Mouse (Mus musculus) heart, embryonic 12.5 days (tissue): Measurements from ENCODE around the gene Olfr994. TPM values are rescaled to one million over a fixed set of nuclear protein-coding genes. Genes with fewer than 3 reads are reported as not detected.

Experiments used
- ATAC-seq: fragments of 200-750 bp; cut with Nextera tagmentation; 2 replicates; pipeline ENCODE4 v1.8.0; 2017; ENCODE audit warnings: moderate TSS enrichment, moderate library complexity; ENCODE audit not compliant: insufficient number of reproducible peaks, low FRiP score
- H3K27ac ChIP-seq: fragments of 300-500 bp; sonication (generic); 2 replicates; pipeline ENCODE4 v1.5.1; 2016; ENCODE audit warnings: mild to moderate bottlenecking, moderate library complexity; ENCODE audit not compliant: poor library complexity, severe bottlenecking
- H3K27me3 ChIP-seq: fragments of 300-500 bp; sonication (generic); replicated peaks from 2 replicates; pipeline ENCODE4 v1.6.1; 2016; ENCODE audit warnings: mild to moderate bottlenecking, moderate library complexity
- H3K36me3 ChIP-seq: fragments of 300-500 bp; sonication (generic); 2 replicates; pipeline ENCODE4 v1.6.1; 2016; ENCODE audit warnings: mild to moderate bottlenecking, moderate library complexity
- H3K4me1 ChIP-seq: fragments of 300-500 bp; sonication (generic); replicated peaks from 2 replicates; pipeline ENCODE4 v1.6.1; 2016; ENCODE audit warnings: mild to moderate bottlenecking
- H3K4me2 ChIP-seq: fragments of 300-500 bp; sonication (generic); 2 replicates; pipeline ENCODE4 v1.6.1; 2016; ENCODE audit warnings: mild to moderate bottlenecking, moderate library complexity
- H3K4me3 ChIP-seq: fragments of 300-500 bp; sonication (generic); 2 replicates; pipeline ENCODE4 v1.5.1; 2016; ENCODE audit warnings: mild to moderate bottlenecking
- H3K9ac ChIP-seq: fragments of 300-500 bp; sonication (generic); 2 replicates; pipeline ENCODE4 v1.6.1; 2016; ENCODE audit warnings: mild to moderate bottlenecking, moderate library complexity
- H3K9me3 ChIP-seq: fragments of 300-500 bp; sonication (generic); replicated peaks from 2 replicates; pipeline ENCODE4 v1.6.1; 2016; ENCODE audit warnings: mild to moderate bottlenecking, moderate library complexity
- WGBS: fragments of 180-500 bp; shearing (Covaris S2); methylation state at CpG from one replicate; pipeline ENCODE4 v1.1.7; 2016; 5-methylcytosine and 5-hydroxymethylcytosine counted together
- polyA plus RNA-seq: library from polyadenylated mRNA; unstranded; fragments of >200 nt; fragmentation: Nextera tagmentation; extraction: Ambion mirVana; gene quantifications from 2 replicates; pipeline ENCODE4 v1.2.1, GENCODE M21; 2016

The Olfr994 gene
- polyA plus RNA-seq, result not detected in 2 replicates

DNA sequence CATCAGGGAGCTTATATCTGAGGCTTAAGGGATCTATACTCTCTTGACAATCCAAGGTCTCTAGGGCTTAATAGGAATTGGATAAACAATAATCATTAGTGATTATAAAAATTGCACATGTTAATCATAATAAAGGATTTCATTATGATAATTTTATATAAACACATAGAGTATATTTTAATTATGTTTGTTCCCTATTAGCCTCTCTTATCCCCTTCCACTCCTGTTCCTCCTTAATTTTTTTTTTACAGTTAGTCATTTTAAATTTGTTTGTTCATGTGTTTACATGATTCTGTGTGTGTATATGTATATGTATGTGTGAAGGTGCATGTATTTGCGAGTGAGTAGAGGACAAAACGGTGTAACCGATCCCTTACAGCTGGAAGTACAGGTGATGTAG lies at the start of gene Olfr994:
Gene Olfr994 (minus strand): TSS at position 101 of the 400 bp plus-strand sequence.
- Histone ChIP-seq H3K4me3 (no peak within 1 kb of the TSS), H3K9ac (no peak within 1 kb of the TSS), H3K4me1 (no peaks in the 10 kb centered on the region), H3K27me3 (no peaks in the 10 kb centered on the region), H3K27ac (no peak within 1 kb of the TSS), H3K9me3 (no peaks in the 10 kb centered on the region), H3K4me2 (no peak within 1 kb of the TSS), H3K36me3 (no peaks in the 10 kb centered on the region)
- no peak for ATAC-seq
- WGBS, result 84% methylated on average over 3 of the region's 3 CpGs

DNA sequence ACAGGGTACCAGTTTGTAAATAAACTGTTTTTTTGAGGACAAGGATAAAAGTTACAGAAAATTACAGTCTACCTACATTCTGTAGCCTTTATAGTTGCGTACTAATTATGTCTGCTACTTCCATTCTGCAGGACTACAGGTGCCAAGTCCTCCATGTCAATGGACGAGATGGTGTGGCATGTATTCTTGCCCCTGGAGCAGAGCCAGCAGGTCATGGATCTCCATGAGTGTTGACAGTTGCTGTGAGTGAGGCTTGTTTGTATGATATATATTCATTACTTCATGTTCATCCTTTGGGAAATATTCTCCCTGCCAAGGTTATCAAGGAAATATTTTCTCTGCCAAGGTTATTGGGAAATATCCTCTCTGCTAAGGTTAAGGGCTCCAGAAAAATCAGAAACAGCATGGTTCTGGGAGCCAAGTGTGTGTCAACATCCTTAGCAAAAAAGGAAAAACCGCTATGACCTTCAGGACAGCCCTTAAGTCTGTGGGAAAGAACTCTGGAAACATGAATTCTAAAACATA lies 30.6 kb upstream of the Olfr994 start:
- no peaks in the 10 kb centered on the region for H3K4me1 ChIP-seq
- H3K9me3 ChIP-seq, result peaks cover 6% of the 10 kb centered on the region; the same call in 1 of the 2 replicates
- no peaks in the 10 kb centered on the region for H3K27me3 ChIP-seq
- H3K4me3 ChIP-seq, result no peak overlapping the region
- no peak overlapping the region for H3K4me2 ChIP-seq
- H3K9ac ChIP-seq, result no peak overlapping the region
- H3K27ac ChIP-seq, result no peak overlapping the region
- no peak for ATAC-seq
- 72% methylated on average over 3 of the region's 3 CpGs for WGBS
- no peaks in the 10 kb centered on the region for H3K36me3 ChIP-seq

DNA sequence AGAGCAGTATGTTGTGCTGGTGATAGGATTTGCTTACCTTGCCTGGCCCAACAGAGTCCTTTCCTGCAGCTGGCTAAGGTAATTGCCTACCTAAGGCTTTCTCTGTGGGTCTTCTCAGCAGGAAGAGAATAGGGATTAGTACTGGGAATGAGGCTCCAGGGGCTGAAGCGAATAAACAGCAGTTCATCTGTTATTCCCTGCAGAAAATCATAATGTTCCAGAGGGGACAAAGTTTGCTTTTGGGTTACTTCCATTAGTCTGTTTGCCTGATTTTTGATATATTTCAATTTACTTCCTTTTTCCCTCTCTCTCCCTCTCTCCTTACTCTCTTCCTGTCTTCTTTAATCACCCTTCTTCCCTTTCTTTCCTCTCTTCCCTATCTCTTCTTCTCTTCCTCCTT lies 7.3 kb upstream of the Olfr994 start, which contains the start of gene Olfr995:
Gene Olfr995 (minus strand): TSS at position 101 of the 400 bp plus-strand sequence.
- Histone ChIP-seq H3K9ac (no peak within 1 kb of the TSS), H3K9me3 (no peaks in the 10 kb centered on the region), H3K27ac (no peak within 1 kb of the TSS), H3K4me3 (no peak within 1 kb of the TSS), H3K4me1 (no peaks in the 10 kb centered on the region), H3K36me3 (no peaks in the 10 kb centered on the region), H3K4me2 (no peak within 1 kb of the TSS), H3K27me3 (no peaks in the 10 kb centered on the region)
- no peak for ATAC-seq
- 9% methylated on average over 1 of the region's 1 CpGs for WGBS

DNA sequence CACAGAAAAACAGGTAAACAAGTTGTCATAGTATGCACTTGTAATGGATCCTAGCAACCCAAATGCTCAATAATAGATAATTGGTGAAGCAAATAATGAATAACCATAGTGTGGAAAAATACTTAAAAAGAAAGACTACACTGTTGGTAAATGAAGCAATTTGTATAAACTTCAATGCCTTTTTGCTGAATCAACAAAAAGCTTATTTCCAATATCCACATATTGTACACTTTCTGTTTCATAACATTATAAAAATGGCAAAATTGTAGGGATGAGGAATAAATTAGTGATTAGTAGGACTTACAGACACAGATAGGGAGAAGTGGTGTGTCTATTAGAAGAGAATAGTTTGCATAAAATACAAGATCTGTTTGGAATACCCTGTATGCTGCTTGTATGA lies 6.3 kb upstream of the Olfr994 start:
- no peaks in the 10 kb centered on the region for H3K27me3 ChIP-seq
- H3K9me3 ChIP-seq, result no peaks in the 10 kb centered on the region
- no peaks in the 10 kb centered on the region for H3K4me1 ChIP-seq
- H3K9ac ChIP-seq, result no peak overlapping the region
- no peaks in the 10 kb centered on the region for H3K36me3 ChIP-seq
- no peak overlapping the region for H3K27ac ChIP-seq
- no peak for ATAC-seq
- H3K4me3 ChIP-seq, result no peak overlapping the region
- no peak overlapping the region for H3K4me2 ChIP-seq

DNA sequence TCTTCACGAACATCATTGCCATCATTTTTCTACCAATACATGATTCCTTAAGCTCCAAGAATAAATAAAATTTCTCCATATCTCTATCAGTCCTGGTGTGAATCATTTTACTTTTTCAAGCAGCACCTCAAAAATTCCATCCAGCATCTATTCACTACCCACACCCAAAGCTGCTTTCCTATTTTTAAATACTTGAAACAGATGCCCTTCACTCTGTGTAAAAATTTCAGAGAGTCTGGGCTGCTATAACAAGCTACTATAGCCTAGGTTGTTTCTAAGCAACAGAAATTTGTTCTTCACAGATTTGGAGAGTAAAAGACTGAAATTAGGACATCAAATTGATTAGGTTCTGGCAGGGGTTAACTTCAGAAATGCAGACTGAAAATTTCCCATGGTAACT lies 10.4 kb downstream of the Olfr994 start:
- WGBS, result 81% methylated on average over 1 of the region's 1 CpGs
- no peaks in the 10 kb centered on the region for H3K9me3 ChIP-seq
- H3K4me3 ChIP-seq, result no peak overlapping the region
- H3K27me3 ChIP-seq, result no peaks in the 10 kb centered on the region
- no peak overlapping the region for H3K4me2 ChIP-seq
- H3K36me3 ChIP-seq, result no peaks in the 10 kb centered on the region
- H3K4me1 ChIP-seq, result no peaks in the 10 kb centered on the region
- ATAC-seq, result no peak
- H3K27ac ChIP-seq, result no peak overlapping the region
- no peak overlapping the region for H3K9ac ChIP-seq

DNA sequence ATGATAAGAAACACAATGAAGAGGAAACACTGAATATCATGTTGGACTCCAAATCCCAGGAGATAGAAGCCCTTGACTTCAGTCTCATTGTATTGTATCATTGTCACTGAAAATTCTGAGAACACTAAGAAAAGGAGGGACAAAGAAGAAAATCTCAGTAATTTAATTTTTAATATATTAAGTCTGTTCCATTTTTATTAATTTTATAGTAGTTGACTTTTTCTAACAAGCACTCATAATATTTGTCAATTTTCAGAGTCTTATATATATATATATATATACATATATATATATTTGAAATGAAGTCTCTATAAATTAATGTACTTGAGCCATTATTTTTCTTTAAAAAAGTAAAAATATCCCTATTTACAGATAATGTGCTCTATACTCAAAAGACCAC lies 21.5 kb downstream of the Olfr994 start, which contains the start of gene Olfr993:
Gene Olfr993 (minus strand): TSS at position 101 of the 400 bp plus-strand sequence.
- Histone ChIP-seq H3K27ac (no peak within 1 kb of the TSS), H3K27me3 (no peaks in the 10 kb centered on the region), H3K9me3 (no peaks in the 10 kb centered on the region), H3K4me2 (no peak within 1 kb of the TSS), H3K9ac (no peak within 1 kb of the TSS), H3K4me1 (no peaks in the 10 kb centered on the region), H3K36me3 (no peaks in the 10 kb centered on the region), H3K4me3 (no peak within 1 kb of the TSS)
- ATAC-seq, result no peak

DNA sequence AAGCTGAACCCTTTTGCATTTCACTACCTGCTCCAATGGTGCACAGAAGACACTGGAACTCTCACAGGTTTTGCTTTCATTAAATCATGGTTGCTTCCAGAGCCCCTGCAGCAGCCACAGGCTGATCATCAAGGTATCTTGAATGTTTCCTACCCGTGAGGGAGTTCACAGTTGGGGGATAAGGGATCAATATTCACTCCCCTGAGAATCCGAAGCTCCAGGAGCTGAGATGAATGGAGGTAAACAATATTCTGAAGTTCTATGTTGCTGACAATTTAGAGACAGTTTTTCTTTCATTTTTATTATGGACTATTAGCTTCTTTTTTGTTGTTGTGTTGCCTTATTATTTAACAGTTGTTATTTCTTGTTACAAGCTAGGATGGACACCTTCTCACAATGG lies 26.9 kb downstream of the Olfr994 start, which contains the start of gene Olfr992:
Gene Olfr992 (minus strand): TSS at position 101 of the 400 bp plus-strand sequence.
- H3K9ac ChIP-seq, result no peak within 1 kb of the TSS
- H3K27ac ChIP-seq, result no peak within 1 kb of the TSS
- no peak within 1 kb of the TSS for H3K4me3 ChIP-seq
- no peaks in the 10 kb centered on the region for H3K4me1 ChIP-seq
- ATAC-seq, result no peak
- no peaks in the 10 kb centered on the region for H3K36me3 ChIP-seq
- 43% methylated on average over 2 of the region's 2 CpGs for WGBS
- no peaks in the 10 kb centered on the region for H3K9me3 ChIP-seq
- no peaks in the 10 kb centered on the region for H3K27me3 ChIP-seq
- no peak within 1 kb of the TSS for H3K4me2 ChIP-seq

Other genes with a start within 250 kb of the Olfr994 start
- 0.18 and 0.22 TPM in 2 replicates for gene Lrrc55, start 239.3 kb downstream of the Olfr994 start, polyA plus RNA-seq
- not detected in 2 replicates for gene Olfr987, start 97.1 kb downstream of the Olfr994 start, polyA plus RNA-seq
- not detected in 2 replicates for gene Olfr988, start 73.2 kb downstream of the Olfr994 start, polyA plus RNA-seq
- not detected in 2 replicates for gene Olfr992, start 27.0 kb downstream of the Olfr994 start, polyA plus RNA-seq
- gene Olfr993, start 21.6 kb downstream of the Olfr994 start, polyA plus RNA-seq, result not detected in 2 replicates
- not detected in 2 replicates for gene Olfr995, start 7.2 kb upstream of the Olfr994 start, polyA plus RNA-seq
- gene 4833423E24Rik, start 82.6 kb upstream of the Olfr994 start, polyA plus RNA-seq, result not detected in 2 replicates
- gene Olfr996, start 142.8 kb upstream of the Olfr994 start, polyA plus RNA-seq, result not detected in 2 replicates
- gene Olfr998, start 152.5 kb upstream of the Olfr994 start, polyA plus RNA-seq, result not detected in 2 replicates
- gene Olfr1000, start 175.5 kb upstream of the Olfr994 start, polyA plus RNA-seq, result not detected in 2 replicates
- not detected in 2 replicates for gene Olfr1002, start 214.3 kb upstream of the Olfr994 start, polyA plus RNA-seq
- gene Olfr154, start 228.0 kb upstream of the Olfr994 start, polyA plus RNA-seq, result not detected in 2 replicates
- not detected in 2 replicates for gene Olfr1006, start 242.3 kb upstream of the Olfr994 start, polyA plus RNA-seq